Mouse (Mus musculus): ENCODE measurements around the gene Lyg2. TPM values are rescaled to one million over a fixed set of nuclear protein-coding genes. Genes with fewer than 3 reads are reported as not detected.
A peak's percentile ranks its signal among the peaks of the same experiment; 100 is the strongest.

The Lyg2 gene
- polyA plus RNA-seq (2012; rRNA removed): not detected in 2 replicates

DNA sequence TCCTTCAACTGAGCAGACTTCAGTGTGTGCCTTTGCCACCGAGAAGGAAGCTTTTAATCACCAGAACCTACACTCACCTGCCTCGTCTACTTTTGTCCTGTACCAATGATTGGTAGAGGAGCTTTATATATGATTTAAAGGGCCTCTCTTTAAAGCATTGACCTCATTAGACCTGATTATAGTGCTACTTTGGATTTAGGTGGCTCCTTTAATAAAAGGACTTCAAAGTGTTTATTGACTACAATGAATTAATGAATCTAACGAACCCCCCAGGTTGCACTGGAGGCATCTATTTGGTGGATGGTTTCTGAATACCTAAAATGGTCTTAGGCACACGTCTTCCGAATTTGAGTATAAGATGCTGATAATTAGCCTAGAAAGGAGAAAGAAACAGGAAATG, at the start of gene Lyg2:
Gene Lyg2 (minus strand): TSS at position 101 of the 400 bp plus-strand sequence.
- Histone ChIP-seq H3K4me1 (ENCODE audit: control insufficient read depth, insufficient read depth, low read length) (no peaks in the 10 kb centered on the region), H3K4me3 (ENCODE audit: insufficient read depth, low read depth, low read length) (no peak within 1 kb of the TSS), H3K27ac (ENCODE audit: insufficient read depth, low read depth, low read length) (no peak within 1 kb of the TSS), H3K36me3 (ENCODE audit: control insufficient read depth, insufficient read depth, low read length) (no peaks in the 10 kb centered on the region), H3K27me3 (replicated peaks; ENCODE audit: control insufficient read depth, insufficient read depth, low read length) (no peaks in the 10 kb centered on the region; the same call in 1 of the 2 replicates)
- 71% methylated on average over 5 of the region's 5 CpGs for WGBS
- TF ChIP-seq POLR2A (IDR thresholded peaks at IDR 0.05; ENCODE audit: low read depth, low read length) (no peak), CTCF (conservative IDR thresholded peaks at IDR 0.05; ENCODE audit: insufficient read depth, insufficient read length, low read depth, low read length) (no peak)
- DNase-seq: no peak

DNA sequence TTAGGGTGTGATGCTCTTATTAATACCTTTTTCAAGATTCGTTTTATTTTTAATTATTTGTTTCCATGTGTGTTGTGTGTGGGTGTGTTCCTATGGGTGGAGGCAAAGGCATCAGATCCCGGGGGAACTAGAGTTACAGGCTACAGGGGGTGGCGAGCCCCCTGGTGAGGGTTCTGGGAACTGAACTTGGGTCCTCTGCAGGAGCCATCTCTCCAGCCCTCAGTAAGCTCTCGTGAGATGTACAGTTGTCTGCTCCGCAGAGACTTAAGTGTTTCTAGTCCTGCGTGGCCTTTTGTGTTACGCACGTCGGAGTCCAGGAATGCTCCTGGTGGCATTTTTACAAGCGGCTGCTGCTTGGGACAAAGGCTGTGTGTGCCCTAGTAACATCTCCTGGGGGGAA, 49.3 kb upstream of the Lyg2 start:
- H3K4me3 ChIP-seq (ENCODE audit: insufficient read depth, low read depth, low read length): no peak overlapping the region
- H3K27me3 ChIP-seq (replicated peaks; ENCODE audit: control insufficient read depth, insufficient read depth, low read length): no peaks in the 10 kb centered on the region; the same call in 1 of the 2 replicates
- no peak for TF ChIP-seq CTCF (conservative IDR thresholded peaks at IDR 0.05; ENCODE audit: insufficient read depth, insufficient read length, low read depth, low read length)
- no peak for TF ChIP-seq POLR2A (IDR thresholded peaks at IDR 0.05; ENCODE audit: low read depth, low read length)
- H3K27ac ChIP-seq (ENCODE audit: insufficient read depth, low read depth, low read length): no peak overlapping the region
- DNase-seq: no peak
- WGBS: 52% methylated on average over 10 of the region's 10 CpGs
- no peaks in the 10 kb centered on the region for H3K36me3 ChIP-seq (ENCODE audit: control insufficient read depth, insufficient read depth, low read length)
- no peaks in the 10 kb centered on the region for H3K4me1 ChIP-seq (ENCODE audit: control insufficient read depth, insufficient read depth, low read length)

GRCm38 (mm10) chr1:37959486-37959885, 43.2 kb upstream of the Lyg2 start:
- H3K4me3 ChIP-seq (ENCODE audit: insufficient read depth, low read depth, low read length): no peak overlapping the region
- no peak for DNase-seq
- H3K27ac ChIP-seq (ENCODE audit: insufficient read depth, low read depth, low read length): no peak overlapping the region
- no peak for TF ChIP-seq CTCF (conservative IDR thresholded peaks at IDR 0.05; ENCODE audit: insufficient read depth, insufficient read length, low read depth, low read length)
- no peak for TF ChIP-seq POLR2A (IDR thresholded peaks at IDR 0.05; ENCODE audit: low read depth, low read length)
- 71% methylated on average over 5 of the region's 5 CpGs for WGBS
- no peaks in the 10 kb centered on the region for H3K4me1 ChIP-seq (ENCODE audit: control insufficient read depth, insufficient read depth, low read length)
- no peaks in the 10 kb centered on the region for H3K36me3 ChIP-seq (ENCODE audit: control insufficient read depth, insufficient read depth, low read length)
- no peaks in the 10 kb centered on the region for H3K27me3 ChIP-seq (replicated peaks; ENCODE audit: control insufficient read depth, insufficient read depth, low read length)

GRCm38 (mm10) chr1:37958516-37958915, 42.2 kb upstream of the Lyg2 start:
- H3K4me1 ChIP-seq (ENCODE audit: control insufficient read depth, insufficient read depth, low read length): no peaks in the 10 kb centered on the region
- no peaks in the 10 kb centered on the region for H3K27me3 ChIP-seq (replicated peaks; ENCODE audit: control insufficient read depth, insufficient read depth, low read length)
- H3K36me3 ChIP-seq (ENCODE audit: control insufficient read depth, insufficient read depth, low read length): no peaks in the 10 kb centered on the region
- WGBS: 50% methylated on average over 2 of the region's 2 CpGs
- TF ChIP-seq CTCF (conservative IDR thresholded peaks at IDR 0.05; ENCODE audit: insufficient read depth, insufficient read length, low read depth, low read length): no peak
- TF ChIP-seq POLR2A (IDR thresholded peaks at IDR 0.05; ENCODE audit: low read depth, low read length): no peak
- no peak overlapping the region for H3K27ac ChIP-seq (ENCODE audit: insufficient read depth, low read depth, low read length)
- H3K4me3 ChIP-seq (ENCODE audit: insufficient read depth, low read depth, low read length): no peak overlapping the region
- peak; percentile 70 for DNase-seq

- no peaks in the 10 kb centered on the region for H3K36me3 ChIP-seq (ENCODE audit: control insufficient read depth, insufficient read depth, low read length)
- no peak within 1 kb of the TSS for H3K4me3 ChIP-seq (ENCODE audit: insufficient read depth, low read depth, low read length)
- 88% methylated on average over 5 of the region's 5 CpGs for WGBS
- no peak for DNase-seq
- H3K27me3 ChIP-seq (replicated peaks; ENCODE audit: control insufficient read depth, insufficient read depth, low read length): no peaks in the 10 kb centered on the region
- H3K4me1 ChIP-seq (ENCODE audit: control insufficient read depth, insufficient read depth, low read length): no peaks in the 10 kb centered on the region
- H3K27ac ChIP-seq (ENCODE audit: insufficient read depth, low read depth, low read length): no peak within 1 kb of the TSS
- no peak for TF ChIP-seq POLR2A (IDR thresholded peaks at IDR 0.05; ENCODE audit: low read depth, low read length)
- TF ChIP-seq CTCF (conservative IDR thresholded peaks at IDR 0.05; ENCODE audit: insufficient read depth, insufficient read length, low read depth, low read length): no peak
These were observed 41.4 kb upstream of the Lyg2 start, which contains the start of gene Lyg1 for GRCm38 (mm10) chr1:37957659-37958058. Gene Lyg1 (minus strand): TSS chr1:37957759.

GRCm38 (mm10) chr1:37956690-37957431, 40.6 kb upstream of the Lyg2 start:
- DNase-seq: peak; percentile 20
- no peak for TF ChIP-seq POLR2A (IDR thresholded peaks at IDR 0.05; ENCODE audit: low read depth, low read length)
- TF ChIP-seq CTCF (conservative IDR thresholded peaks at IDR 0.05; ENCODE audit: insufficient read depth, insufficient read length, low read depth, low read length): no peak
- Histone ChIP-seq H3K4me1 (ENCODE audit: control insufficient read depth, insufficient read depth, low read length) (no peaks in the 10 kb centered on the region), H3K27ac (ENCODE audit: insufficient read depth, low read depth, low read length) (no peak overlapping the region), H3K27me3 (replicated peaks; ENCODE audit: control insufficient read depth, insufficient read depth, low read length) (no peaks in the 10 kb centered on the region), H3K36me3 (ENCODE audit: control insufficient read depth, insufficient read depth, low read length) (no peaks in the 10 kb centered on the region), H3K4me3 (ENCODE audit: insufficient read depth, low read depth, low read length) (no peak overlapping the region)
- 17% methylated on average over 3 of the region's 3 CpGs for WGBS

DNA sequence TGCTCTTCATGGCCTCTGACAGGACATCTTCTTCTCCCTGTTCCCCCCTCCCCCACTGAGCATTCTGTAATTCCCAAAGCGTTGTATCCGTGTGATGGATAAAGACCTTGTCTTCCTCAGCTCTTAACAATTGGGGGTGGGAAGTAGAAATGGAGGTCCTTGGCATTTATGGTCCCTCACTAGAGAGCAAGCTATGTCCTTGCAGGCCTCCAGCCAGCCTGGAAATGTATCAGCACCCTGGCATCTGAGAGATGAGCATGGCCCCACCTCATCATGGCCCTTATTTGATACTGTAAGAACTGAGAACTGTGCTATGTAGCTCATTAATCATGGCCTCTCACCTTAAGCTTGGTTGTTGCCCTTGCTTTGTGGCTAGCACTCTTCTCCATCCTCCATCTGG, 39.0 kb upstream of the Lyg2 start:
- TF ChIP-seq POLR2A (IDR thresholded peaks at IDR 0.05; ENCODE audit: low read depth, low read length): no peak
- no peak for TF ChIP-seq CTCF (conservative IDR thresholded peaks at IDR 0.05; ENCODE audit: insufficient read depth, insufficient read length, low read depth, low read length)
- no peaks in the 10 kb centered on the region for H3K36me3 ChIP-seq (ENCODE audit: control insufficient read depth, insufficient read depth, low read length)
- H3K4me1 ChIP-seq (ENCODE audit: control insufficient read depth, insufficient read depth, low read length): no peaks in the 10 kb centered on the region
- H3K27me3 ChIP-seq (replicated peaks; ENCODE audit: control insufficient read depth, insufficient read depth, low read length): no peaks in the 10 kb centered on the region
- no peak for DNase-seq
- WGBS: 98% methylated on average over 2 of the region's 2 CpGs
- H3K27ac ChIP-seq (ENCODE audit: insufficient read depth, low read depth, low read length): no peak overlapping the region
- H3K4me3 ChIP-seq (ENCODE audit: insufficient read depth, low read depth, low read length): no peak overlapping the region

Data from kidney, adult 2 months (tissue).